Mouse (Mus musculus): ENCODE results near the gene Uvrag. TPM values are rescaled to one million over a fixed set of nuclear protein-coding genes. Genes with fewer than 3 reads are reported as not detected.

Uvrag gene
- polyA plus RNA-seq, 2 experiments: 9.8 to 16.2 TPM

GRCm38 (mm10) chr7:98835519-98836441, 305.2 kb downstream of the Uvrag start:
- Histone ChIP-seq H3K9ac (ENCODE audit: low read depth, low read length, severe bottlenecking) (peak overlapping the region; percentile 68), H3K4me1 (ENCODE audit: control insufficient read depth, insufficient read depth, low read length) (peaks cover 25% of the 10 kb centered on the region), H3K27ac (replicated peaks; ENCODE audit: low read depth, low read length) (peak overlapping the region; percentile 35; the same call in 1 of the 2 replicates), H3K4me3 (replicated peaks; ENCODE audit: low read length) (peak overlapping the region; percentile 60), H3K36me3 (ENCODE audit: control insufficient read depth, insufficient read depth, low read length) (no peaks in the 10 kb centered on the region), H3K4me2 (replicated peaks; ENCODE audit: low read depth, low read length, severe bottlenecking) (peak overlapping the region; percentile 64), H3K27me3 (ENCODE audit: control insufficient read depth, insufficient read depth, low read length) (peaks cover 60% of the 10 kb centered on the region), H3K9me3 (ENCODE audit: control insufficient read depth, low read length) (no peaks in the 10 kb centered on the region)
- DNase-seq (ENCODE audit: low spot score): no peak
- peak; percentile 1; the same call in 1 of the 2 replicates for ATAC-seq (ENCODE audit: low FRiP score, low read depth)
- under 1% methylated on average over 41 of the region's 46 CpGs for WGBS
- no peak for TF ChIP-seq POLR2A (IDR thresholded peaks at IDR 0.05; ENCODE audit: borderline replicate concordance, extremely low read depth, insufficient read depth, insufficient read length)

Other genes starting within 250 kb of the Uvrag start
- 23.0 and 23.5 TPM in 2 replicates for gene Dgat2, start 41.6 kb upstream of the Uvrag start, polyA plus RNA-seq (2012; rRNA removed)
- gene Dgat2, start 41.6 kb upstream of the Uvrag start, polyA plus RNA-seq (2014; fragmentation: Nextera tagmentation; extraction: Ambion mirVana): 34.8 and 42.3 TPM in 2 replicates
- gene Mogat2, start 97.5 kb upstream of the Uvrag start, polyA plus RNA-seq (2012; rRNA removed): 2.2 and 3.6 TPM in 2 replicates
- 4.5 and 5.1 TPM in 2 replicates for gene Mogat2, start 97.5 kb upstream of the Uvrag start, polyA plus RNA-seq (2014; fragmentation: Nextera tagmentation; extraction: Ambion mirVana)
- gene Map6, start 126.3 kb upstream of the Uvrag start, polyA plus RNA-seq (2012; rRNA removed): 3.5 and 3.6 TPM in 2 replicates
- gene Map6, start 126.3 kb upstream of the Uvrag start, polyA plus RNA-seq (2014; fragmentation: Nextera tagmentation; extraction: Ambion mirVana): 6.3 and 6.4 TPM in 2 replicates
- 1,525 and 1,858 TPM in 2 replicates for gene Serpinh1, start 212.1 kb upstream of the Uvrag start, polyA plus RNA-seq (2012; rRNA removed)
- gene Serpinh1, start 212.1 kb upstream of the Uvrag start, polyA plus RNA-seq (2014; fragmentation: Nextera tagmentation; extraction: Ambion mirVana): 790 and 834 TPM in 2 replicates
- 14.5 and 21.0 TPM in 2 replicates for gene Gdpd5, start 240.3 kb upstream of the Uvrag start, polyA plus RNA-seq (2012; rRNA removed)
- gene Gdpd5, start 240.3 kb upstream of the Uvrag start, polyA plus RNA-seq (2014; fragmentation: Nextera tagmentation; extraction: Ambion mirVana): 11.8 and 13.6 TPM in 2 replicates